Mouse (Mus musculus): ENCODE measurements around the gene Akap14.

GRCm38 (mm10) chrX:37141732-37142131 is 26.9 kb downstream of the Akap14 start:
- TF ChIP-seq CTCF (IDR thresholded peaks at IDR 0.05 in 2 of 3, conservative IDR thresholded peaks at IDR 0.05 in 1 of 3; ENCODE audit: control insufficient read depth in 1 of 3, insufficient read depth in 1 of 3, low read depth in 2 of 3, low read length in 3 of 3, poor library complexity in 1 of 3, severe bottlenecking in 1 of 3) (no peak), TCF12 (IDR thresholded peaks at IDR 0.05; ENCODE audit: low read depth, low read length) (no peak), RAD21 (IDR thresholded peaks at IDR 0.05; ENCODE audit: low read depth, low read length) (no peak), GABPA (IDR thresholded peaks at IDR 0.05; ENCODE audit: low read depth, low read length) (no peak), SMC3 (IDR thresholded peaks at IDR 0.05; ENCODE audit: low read depth, low read length) (no peak), ZC3H11A (IDR thresholded peaks at IDR 0.05; ENCODE audit: low read depth, low read length) (no peak), MAFK (IDR thresholded peaks at IDR 0.05; ENCODE audit: borderline replicate concordance, low read depth, low read length) (no peak), POLR2A (IDR thresholded peaks at IDR 0.05; ENCODE audit: control insufficient read depth in 1 of 2, insufficient read depth in 1 of 2, low read depth in 1 of 2, low read length in 2 of 2, poor library complexity in 1 of 2) (no peak), NELFE (IDR thresholded peaks at IDR 0.05; ENCODE audit: low read depth, low read length) (no peak), POLR2AphosphoS5 (IDR thresholded peaks at IDR 0.05; ENCODE audit: borderline replicate concordance, low read depth, low read length) (no peak), USF1 (IDR thresholded peaks at IDR 0.05; ENCODE audit: low read depth, low read length) (no peak), HCFC1 (IDR thresholded peaks at IDR 0.05; ENCODE audit: low read depth, low read length) (no peak), CHD2 (IDR thresholded peaks at IDR 0.05; ENCODE audit: low read length) (no peak), GATA1 (IDR thresholded peaks at IDR 0.05; ENCODE audit: low read depth, low read length) (no peak)

Measured in MEL (cell line).